Mouse (Mus musculus) cortical plate, adult 2 months (tissue): ENCODE measurements around the gene Cyp1a2.

Source experiments
- CTCF ChIP-seq: fragments of 200-500 bp; IDR thresholded peaks from 2 replicates; pipeline ENCODE4 v1.5.1; 2011; ENCODE audit warnings: mild to moderate bottlenecking, control low read depth, low read length; ENCODE audit not compliant: insufficient read depth; ENCODE audit errors: extremely low read depth
- POLR2A ChIP-seq: fragments of 200-500 bp; IDR thresholded peaks from 2 replicates; pipeline ENCODE4 v1.6.1; 2011; ENCODE audit warnings: mild to moderate bottlenecking, low read length, control low read depth; ENCODE audit not compliant: insufficient read depth; ENCODE audit errors: extremely low read depth

DNA sequence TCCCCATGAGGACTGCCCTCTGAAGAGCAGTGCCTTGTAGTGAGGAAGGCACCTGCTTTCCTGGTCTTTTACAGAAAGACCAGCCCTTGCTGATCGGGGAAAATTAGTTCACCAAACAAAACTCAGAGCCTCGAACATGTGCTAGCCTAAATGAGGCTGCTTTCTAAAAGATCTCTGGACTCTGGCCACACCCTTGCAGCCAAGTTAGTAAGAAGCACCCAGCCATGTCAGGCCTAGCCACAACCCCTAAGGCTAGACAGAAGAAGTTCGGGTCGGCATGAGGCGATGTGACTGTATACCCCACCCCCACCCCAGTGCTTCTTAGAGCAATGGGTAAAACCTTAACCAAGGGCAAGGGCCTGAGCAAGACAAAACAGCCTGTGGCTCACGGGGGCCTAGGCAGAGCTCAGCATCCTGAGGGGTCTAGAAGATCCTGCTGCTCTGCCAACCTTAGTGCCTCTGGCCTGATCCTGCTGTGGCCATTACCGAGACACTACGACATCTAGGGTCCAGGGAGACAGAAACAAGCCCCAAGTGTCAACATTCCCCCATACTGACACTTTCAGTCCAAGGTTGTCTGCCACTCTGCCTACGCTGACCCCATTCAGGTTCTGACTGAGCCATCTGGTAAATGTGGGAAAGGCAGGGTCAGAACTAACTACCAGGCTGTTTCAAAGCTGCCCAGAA lies 40.2 kb downstream of the Cyp1a2 start:
- TF ChIP-seq CTCF, result no peak
- no peak for TF ChIP-seq POLR2A
